Mouse (Mus musculus) megakaryocyte-erythroid progenitor cell, adult 5-6 weeks (primary cell): Measurements from ENCODE around the gene Zdhhc23. TPM values are rescaled to one million over a fixed set of nuclear protein-coding genes. Genes with fewer than 3 reads are reported as not detected.
A peak's percentile ranks its signal among the peaks of the same experiment; 100 is the strongest.

Source experiments
- ATAC-seq: replicated peaks from 2 replicates; pipeline ENCODE4 v1.8.0; 2016; ENCODE audit warnings: mild to moderate bottlenecking, inconsistent platforms; ENCODE audit not compliant: severe bottlenecking, poor library complexity, low FRiP score, low TSS enrichment
- total RNA-seq, 2 experiments: library from RNA; stranded (forward) in 1 of 2; stranded (reverse) in 1 of 2; fragments of 200-1000, 215-1000 nt in 1 of 2; fragments of >200 nt in 1 of 2; fragmentation: Nextera tagmentation in 1 of 2; gene quantifications; 2 replicates each; pipeline ENCODE4 v1.2.3; 2014 to 2017

Zdhhc23 gene
- total RNA-seq, 2 experiments from 2014 or later: 0.80 to 0.87 TPM

- ATAC-seq: no peak
Observed at GRCm38 (mm10) chr16:43971741-43972140, 7.8 kb downstream of the Zdhhc23 start.

GRCm38 (mm10) chr16:43971189-43971588, 8.4 kb downstream of the Zdhhc23 start:
- ATAC-seq: no peak

GRCm38 (mm10) chr16:43970426-43970825, 9.2 kb downstream of the Zdhhc23 start:
- no peak for ATAC-seq

- no peak for ATAC-seq
Observed at GRCm38 (mm10) chr16:43965781-43966389, 13.7 kb downstream of the Zdhhc23 start.

- no peak for ATAC-seq
Observed at GRCm38 (mm10) chr16:43963780-43964179, 15.8 kb downstream of the Zdhhc23 start.

GRCm38 (mm10) chr16:43963291-43963690, 16.3 kb downstream of the Zdhhc23 start:
- ATAC-seq: no peak

- ATAC-seq: no peak
Observed at GRCm38 (mm10) chr16:43958038-43958437, 21.6 kb downstream of the Zdhhc23 start.

- no peak for ATAC-seq
Observed at GRCm38 (mm10) chr16:43954913-43955312, 24.7 kb downstream of the Zdhhc23 start.

- ATAC-seq: no peak
Observed at GRCm38 (mm10) chr16:43951591-43951990, 28.0 kb downstream of the Zdhhc23 start.

- no peak for ATAC-seq
Observed at GRCm38 (mm10) chr16:43945869-43946268, 33.7 kb downstream of the Zdhhc23 start.

- no peak for ATAC-seq
Observed at GRCm38 (mm10) chr16:43945351-43945750, 34.2 kb downstream of the Zdhhc23 start.

- ATAC-seq: no peak
Observed at GRCm38 (mm10) chr16:43940846-43941245, 38.7 kb downstream of the Zdhhc23 start.

- no peak for ATAC-seq
Observed at GRCm38 (mm10) chr16:43935892-43936291, 43.7 kb downstream of the Zdhhc23 start.

- ATAC-seq: 0 out of 2 replicates have a peak, but pooled peaks have one; percentile 41
Observed at GRCm38 (mm10) chr16:43935367-43935766, 44.2 kb downstream of the Zdhhc23 start.

- no peak for ATAC-seq
Observed at GRCm38 (mm10) chr16:43934856-43935255, 44.7 kb downstream of the Zdhhc23 start.

GRCm38 (mm10) chr16:43933041-43933440, 46.5 kb downstream of the Zdhhc23 start:
- no peak for ATAC-seq

- ATAC-seq: no peak
Observed at GRCm38 (mm10) chr16:43932319-43932718, 47.3 kb downstream of the Zdhhc23 start.

- no peak for ATAC-seq
Observed at GRCm38 (mm10) chr16:43931502-43931901, 48.1 kb downstream of the Zdhhc23 start.

- ATAC-seq: no peak
Observed at GRCm38 (mm10) chr16:43930577-43930976, 49.0 kb downstream of the Zdhhc23 start.

GRCm38 (mm10) chr16:43926341-43926859, 53.2 kb downstream of the Zdhhc23 start, which contains the start of gene Qtrt2:
Gene Qtrt2, minus strand, starts transcription at chr16:43926809.
- no peak for ATAC-seq

GRCm38 (mm10) chr16:43925846-43926245, 53.7 kb downstream of the Zdhhc23 start:
- ATAC-seq: no peak
